Mouse (Mus musculus) CH12.LX (cell line): ENCODE data around the gene Nfic. TPM values are rescaled to one million over a fixed set of nuclear protein-coding genes. Genes with fewer than 3 reads are reported as not detected.
A peak's percentile ranks its signal among the peaks of the same experiment; 100 is the strongest.

ENCODE experiments used
- DNase-seq: peaks from one replicate; pipeline ENCODE4 v3.0.0-alpha.2; 2013; ENCODE audit errors: extremely low read depth
- H3K27ac ChIP-seq: 2 replicates; pipeline ENCODE4 v1.5.1; 2012; ENCODE audit warnings: low read depth, mild to moderate bottlenecking, control low read depth, moderate library complexity; ENCODE audit not compliant: insufficient read depth
- H3K27me3 ChIP-seq: replicated peaks from 2 replicates; pipeline ENCODE3; 2012; ENCODE audit warnings: inconsistent platforms
- H3K36me3 ChIP-seq, 2 experiments: replicated peaks in 1 of 2; 2 replicates each; pipeline versions ENCODE3 to v1.6.1; 2012; ENCODE audit warnings: inconsistent platforms in 1 of 2, low read length in 1 of 2, mild to moderate bottlenecking in 1 of 2, mixed read lengths in 1 of 2, moderate library complexity in 1 of 2; ENCODE audit not compliant: control insufficient read depth in 1 of 2, insufficient read depth in 1 of 2
- H3K4me1 ChIP-seq, 2 experiments: 2 replicates each; pipeline ENCODE4 v1.6.1; 2012; ENCODE audit warnings: inconsistent platforms in 1 of 2, moderate library complexity in 1 of 2; ENCODE audit not compliant: insufficient read depth in 2 of 2, control insufficient read depth in 1 of 2
- H3K4me2 ChIP-seq: 2 replicates; pipeline ENCODE4 v1.6.1; 2012; ENCODE audit warnings: low read depth, mild to moderate bottlenecking, control low read depth; ENCODE audit not compliant: poor library complexity, insufficient read depth, severe bottlenecking
- H3K4me3 ChIP-seq, 3 experiments: fragments of 150-350 bp in 1 of 3; sonication (generic) in 1 of 3; replicated peaks in 1 of 3; 2 replicates each; pipeline versions ENCODE3 to v1.5.1; 2011 to 2012; ENCODE audit warnings: low read depth in 2 of 3, low read length in 2 of 3, mild to moderate bottlenecking in 2 of 3, moderate library complexity in 2 of 3, control low read depth in 1 of 3, improper control_type of control experiment in 1 of 3, inconsistent platforms in 1 of 3, mixed read lengths in 1 of 3; ENCODE audit not compliant: poor library complexity in 1 of 3
- H3K79me2 ChIP-seq: replicated peaks from 2 replicates; pipeline ENCODE4 v1.6.1; 2012; ENCODE audit warnings: mild to moderate bottlenecking, moderate library complexity; ENCODE audit not compliant: control insufficient read depth, poor library complexity, insufficient read depth, severe bottlenecking; ENCODE audit errors: extremely low read depth
- H3K9ac ChIP-seq: 2 replicates; pipeline ENCODE4 v1.6.1; 2012; ENCODE audit warnings: low read depth, mild to moderate bottlenecking, control low read depth, moderate library complexity; ENCODE audit not compliant: insufficient read depth
- H3K9me3 ChIP-seq: replicated peaks from 2 replicates; pipeline ENCODE3; 2012; ENCODE audit warnings: low read length, inconsistent platforms, mixed read lengths
- BHLHE40 ChIP-seq: IDR thresholded peaks from 2 replicates; pipeline ENCODE4 v1.6.1; 2011; ENCODE audit warnings: mild to moderate bottlenecking, low read depth, low read length, improper control_type of control experiment
- CHD1 ChIP-seq: IDR thresholded peaks from 2 replicates; pipeline ENCODE4 v1.6.1; 2012; ENCODE audit warnings: low read depth, low read length, improper control_type of control experiment, inconsistent platforms
- CHD2 ChIP-seq: IDR thresholded peaks from 2 replicates; pipeline ENCODE4 v1.6.1; 2011; ENCODE audit warnings: low read length, improper control_type of control experiment
- E2F4 ChIP-seq: IDR thresholded peaks from 2 replicates; pipeline ENCODE4 v1.6.1; 2011; ENCODE audit warnings: low read depth, low read length, improper control_type of control experiment; ENCODE audit not compliant: insufficient replicate concordance
- ELF1 ChIP-seq: IDR thresholded peaks from 2 replicates; pipeline ENCODE4 v1.6.1; 2014; ENCODE audit warnings: low read depth, mild to moderate bottlenecking, inconsistent platforms, low read length, improper control_type of control experiment
- EP300 ChIP-seq: IDR thresholded peaks from 2 replicates; pipeline ENCODE4 v1.6.1; 2011; ENCODE audit warnings: low read length, improper control_type of control experiment
- ETS1 ChIP-seq: conservative IDR thresholded peaks from 2 replicates; pipeline ENCODE4 v1.6.1; 2012; ENCODE audit warnings: low read depth, mild to moderate bottlenecking, inconsistent platforms, low read length, improper control_type of control experiment, moderate library complexity
- GABPA ChIP-seq: IDR thresholded peaks from 2 replicates; pipeline ENCODE4 v1.6.1; 2012; ENCODE audit warnings: low read depth, low read length, improper control_type of control experiment, inconsistent platforms; ENCODE audit not compliant: insufficient replicate concordance
- HCFC1 ChIP-seq: IDR thresholded peaks from 2 replicates; pipeline ENCODE4 v1.6.1; 2012; ENCODE audit warnings: low read depth, mild to moderate bottlenecking, inconsistent platforms, low read length, improper control_type of control experiment
- IRF4 ChIP-seq: IDR thresholded peaks from 2 replicates; pipeline ENCODE4 v1.6.1; 2014; ENCODE audit warnings: low read depth, mild to moderate bottlenecking, inconsistent platforms, low read length, improper control_type of control experiment
- JUN ChIP-seq: IDR thresholded peaks from 2 replicates; pipeline ENCODE4 v1.6.1; 2011; ENCODE audit warnings: low read depth, mild to moderate bottlenecking, low read length, improper control_type of control experiment, moderate library complexity; ENCODE audit not compliant: insufficient read depth
- JUND ChIP-seq: conservative IDR thresholded peaks from 2 replicates; pipeline ENCODE4 v1.6.1; 2011; ENCODE audit warnings: low read depth, low read length, improper control_type of control experiment
- KAT2A ChIP-seq: IDR thresholded peaks from 2 replicates; pipeline ENCODE4 v1.6.1; 2012; ENCODE audit warnings: low read length, improper control_type of control experiment, inconsistent platforms; ENCODE audit not compliant: insufficient replicate concordance
- MAFK ChIP-seq: IDR thresholded peaks from 2 replicates; pipeline ENCODE4 v1.6.1; 2011; ENCODE audit warnings: low read length, improper control_type of control experiment; ENCODE audit not compliant: insufficient replicate concordance
- MAX ChIP-seq: IDR thresholded peaks from 2 replicates; pipeline ENCODE4 v1.6.1; 2011; ENCODE audit warnings: low read length, improper control_type of control experiment
- MAZ ChIP-seq: IDR thresholded peaks from 2 replicates; pipeline ENCODE4 v1.6.1; 2012; ENCODE audit warnings: low read depth, mild to moderate bottlenecking, inconsistent platforms, low read length, improper control_type of control experiment, moderate library complexity
- MXI1 ChIP-seq: IDR thresholded peaks from 2 replicates; pipeline ENCODE4 v1.6.1; 2011; ENCODE audit warnings: mild to moderate bottlenecking, low read depth, low read length, improper control_type of control experiment
- MYC ChIP-seq: IDR thresholded peaks from 2 replicates; pipeline ENCODE4 v1.6.1; 2011; ENCODE audit warnings: low read depth, mild to moderate bottlenecking, improper control_type of control experiment, low read length
- NELFE ChIP-seq: IDR thresholded peaks from 2 replicates; pipeline ENCODE4 v1.6.1; 2011; ENCODE audit warnings: low read depth, low read length, improper control_type of control experiment
- NRF1 ChIP-seq: IDR thresholded peaks from 2 replicates; pipeline ENCODE4 v1.6.1; 2014; ENCODE audit warnings: low read depth, mild to moderate bottlenecking, inconsistent platforms, low read length, improper control_type of control experiment, moderate library complexity
- PAX5 ChIP-seq: IDR thresholded peaks from 2 replicates; pipeline ENCODE4 v1.6.1; 2012; ENCODE audit warnings: low read length, inconsistent platforms, mixed read lengths
- POLR2AphosphoS2 ChIP-seq: IDR thresholded peaks from 2 replicates; pipeline ENCODE4 v1.6.1; 2011; ENCODE audit warnings: low read depth, low read length, improper control_type of control experiment
- RAD21 ChIP-seq: IDR thresholded peaks from 2 replicates; pipeline ENCODE4 v1.6.1; 2011; ENCODE audit warnings: low read depth, mild to moderate bottlenecking, low read length, improper control_type of control experiment, moderate library complexity
- RCOR1 ChIP-seq: conservative IDR thresholded peaks from 2 replicates; pipeline ENCODE4 v1.6.1; 2012; ENCODE audit warnings: low read depth, mild to moderate bottlenecking, inconsistent platforms, low read length, improper control_type of control experiment
- SIN3A ChIP-seq: IDR thresholded peaks from 2 replicates; pipeline ENCODE4 v1.6.1; 2012; ENCODE audit warnings: low read length, improper control_type of control experiment, inconsistent platforms
- SMC3 ChIP-seq: IDR thresholded peaks from 2 replicates; pipeline ENCODE4 v1.6.1; 2011; ENCODE audit warnings: low read depth, low read length, improper control_type of control experiment
- TBP ChIP-seq: conservative IDR thresholded peaks from 2 replicates; pipeline ENCODE4 v1.6.1; 2011; ENCODE audit warnings: low read depth, low read length, improper control_type of control experiment
- TCF12 ChIP-seq: IDR thresholded peaks from 2 replicates; pipeline ENCODE4 v1.6.1; 2014; ENCODE audit warnings: low read depth, mild to moderate bottlenecking, inconsistent platforms, low read length, improper control_type of control experiment
- UBTF ChIP-seq: IDR thresholded peaks from 2 replicates; pipeline ENCODE4 v1.6.1; 2012; ENCODE audit warnings: low read depth, mild to moderate bottlenecking, inconsistent platforms, low read length, improper control_type of control experiment, moderate library complexity
- USF1 ChIP-seq: IDR thresholded peaks from 2 replicates; pipeline ENCODE4 v1.6.1; 2014; ENCODE audit warnings: low read depth, mild to moderate bottlenecking, inconsistent platforms, low read length, improper control_type of control experiment
- USF2 ChIP-seq: conservative IDR thresholded peaks from 2 replicates; pipeline ENCODE4 v1.6.1; 2011; ENCODE audit warnings: low read depth, low read length, improper control_type of control experiment
- ZC3H11A ChIP-seq: IDR thresholded peaks from 2 replicates; pipeline ENCODE4 v1.6.1; 2012; ENCODE audit warnings: low read depth, mild to moderate bottlenecking, inconsistent platforms, low read length, improper control_type of control experiment
- ZKSCAN1 ChIP-seq: IDR thresholded peaks from 2 replicates; pipeline ENCODE4 v1.6.1; 2012; ENCODE audit warnings: low read depth, inconsistent platforms, low read length, improper control_type of control experiment, borderline replicate concordance
- ZNF384 ChIP-seq: IDR thresholded peaks from 2 replicates; pipeline ENCODE4 v1.6.1; 2012; ENCODE audit warnings: low read depth, low read length, improper control_type of control experiment, inconsistent platforms
- dilution Hi-C: fragments of 300-500 bp; cut with MboI; formaldehyde crosslinking; loops from 2 replicates; pipeline ENCODE4 v1.14.3; 2020; ENCODE audit warnings: low sequenced_read_pairs; ENCODE audit not compliant: extremely low pct_unique_long_range_greater_than_20kb, extremely low pct_ligation_motif_present
- in situ Hi-C: fragments of 300-500 bp; cut with MboI; formaldehyde crosslinking; loops from 3 replicates; pipeline ENCODE4 v1.14.3; 2019; ENCODE audit warnings: low sequenced_read_pairs, low pct_ligation_motif_present, low pct_unique_long_range_greater_than_20kb, mixed read lengths
- polyA plus RNA-seq: library from polyadenylated mRNA; unstranded; fragments of >175 nt; gene quantifications from 2 replicates; pipeline ENCODE4 v1.2.1, GENCODE M21; 2012; ENCODE audit warnings: low read depth; ENCODE audit not compliant: insufficient read length
- total RNA-seq, 2 experiments: library from RNA; depleted of rRNA; stranded (reverse); fragments of 300-350 nt in 1 of 2; fragments of >200 nt in 1 of 2; gene quantifications; 2 replicates each; pipeline ENCODE4 v1.2.3; 2012 to 2014

Gene Nfic
- total and polyA plus RNA-seq, 3 experiments: 0.07 to 4.7 (median 4.0) TPM

DNA sequence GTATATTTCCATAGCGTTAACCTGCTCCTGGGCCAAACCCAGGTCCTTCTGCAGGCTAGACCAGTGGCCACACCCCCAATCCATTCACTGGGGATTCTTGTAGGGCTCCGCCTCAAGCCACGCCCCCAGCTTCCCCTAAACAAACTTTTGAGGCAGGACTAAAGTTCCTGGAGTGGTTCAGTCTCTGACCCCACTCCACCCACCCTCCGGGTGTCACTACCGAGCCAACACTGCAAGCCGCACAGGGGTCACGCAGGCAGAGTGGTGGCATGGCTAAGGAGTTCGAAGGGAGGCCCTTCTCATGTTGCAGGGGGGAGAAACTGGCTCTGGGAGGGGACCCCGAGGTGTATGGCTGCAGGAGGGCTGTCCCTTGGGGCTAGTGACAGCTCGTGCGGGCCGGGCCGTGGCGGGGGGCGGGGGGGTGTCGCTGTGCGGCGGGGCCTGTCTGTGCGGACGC is 25.8 kb downstream of the Nfic start:
- dilution Hi-C loops: no loop called here
- TF ChIP-seq TBP: 0 out of 2 replicates have a peak, but pooled peaks have one; percentile 51
- 0 out of 2 replicates have a peak, but pooled peaks have one; percentile 7 for TF ChIP-seq RCOR1
- no peak for TF ChIP-seq CHD2
- no peak for TF ChIP-seq SMC3
- TF ChIP-seq IRF4: no peak
- no peak for TF ChIP-seq JUN
- no peak for TF ChIP-seq RAD21
- TF ChIP-seq ELF1: 0 out of 2 replicates have a peak, but pooled peaks have one; percentile 18
- TF ChIP-seq UBTF: no peak
- TF ChIP-seq NELFE: 0 out of 2 replicates have a peak, but pooled peaks have one; percentile 29
- TF ChIP-seq ZNF384: no peak
- no peak for TF ChIP-seq EP300
- no peak for TF ChIP-seq USF1
- no peak for TF ChIP-seq GABPA
- no peak for TF ChIP-seq USF2
- peak; percentile 29 for TF ChIP-seq MXI1
- TF ChIP-seq BHLHE40: peak; percentile 31; the same call in 1 of the 2 replicates
- no peak for TF ChIP-seq CHD1
- TF ChIP-seq JUND: no peak
- TF ChIP-seq NRF1: no peak
- no peak; the same call in 1 of the 2 replicates for TF ChIP-seq MAX
- peak; percentile 16; the same call in 1 of the 2 replicates for TF ChIP-seq SIN3A
- no peak for TF ChIP-seq MYC
- no peak for TF ChIP-seq POLR2AphosphoS2
- no peak for TF ChIP-seq MAFK
- TF ChIP-seq E2F4: no peak
- TF ChIP-seq ZKSCAN1: no peak
- no peak for TF ChIP-seq ZC3H11A
- TF ChIP-seq TCF12: peak; percentile 30; the same call in 1 of the 2 replicates
- TF ChIP-seq HCFC1: no peak
- peak; percentile 12; the same call in 1 of the 2 replicates for TF ChIP-seq ETS1
- 0 out of 2 replicates have a peak, but pooled peaks have one; percentile 17 for TF ChIP-seq KAT2A
- TF ChIP-seq MAZ: peak; percentile 64; the same call in 1 of the 2 replicates
- TF ChIP-seq PAX5: no peak
- H3K27ac ChIP-seq: peak overlapping the region; percentile 95

More for the DNA sequence above, 25.8 kb downstream of the Nfic start:
- Histone ChIP-seq H3K9me3 (no peaks in the 10 kb centered on the region), H3K4me2 (peak overlapping the region; percentile 73), H3K9ac (peak overlapping the region; percentile 94), H3K79me2 (peaks cover 16% of the 10 kb centered on the region), H3K4me1 (peaks cover 41 to 71% of the 10 kb centered on the region in 2 experiments), H3K4me3 (peak overlapping the region; percentile 41 to 74 (median 64)), H3K36me3 (no peaks in the 10 kb centered on the region), H3K27me3 (peaks cover 38% of the 10 kb centered on the region)
- in situ Hi-C loops: no loop called here
- DNase-seq: peak; percentile 97
